ENCODE assay signal across 17 mouse cellular contexts in genomic region chr12:116778095-116779090, GRCm38 (mm10).
A peak's percentile ranks its signal among the peaks of the same experiment; 100 is the strongest.
DNase-seq lines count a peak whose midpoint lies in the region; ATAC-seq and TF ChIP-seq lines count a peak whose summit lies in the region.
"Had no signal": no experiment of that assay in that cellular context is flagged by ENCODE, and none has a peak within 500 bp of the region (broad histone marks: within the 10 kb centered on the region; RNA-seq: fewer than 3 reads in every experiment).

No protein-coding gene starts in this region.

- no peaks in the 10 kb centered on the region for H3K79me2 ChIP-seq in heart, adult 2 months (replicated peaks; ENCODE audit: control insufficient read depth, insufficient read depth, low read length)

- no peak overlapping the region for H3K9ac ChIP-seq in heart, adult 2 months (ENCODE audit: low read depth, low read length)
- no peak overlapping the region for H3K9ac ChIP-seq in midbrain, embryonic 11.5 days (ENCODE audit: low read length)
- H3K9ac ChIP-seq in midbrain, embryonic 16.5 days (ENCODE audit: low read depth, low read length): no peak overlapping the region
- H3K9ac ChIP-seq in hindbrain, embryonic 13.5 days: no peak overlapping the region
- no peak overlapping the region for H3K9ac ChIP-seq in midbrain, embryonic 13.5 days (replicated peaks)
- H3K9ac ChIP-seq: lung, embryonic 15.5 days had no signal

- no peak overlapping the region for H3K4me2 ChIP-seq in midbrain, embryonic 11.5 days
- H3K4me2 ChIP-seq in midbrain, embryonic 16.5 days (ENCODE audit: low read length): no peak overlapping the region
- no peak overlapping the region for H3K4me2 ChIP-seq in hindbrain, embryonic 13.5 days
- no peak overlapping the region for H3K4me2 ChIP-seq in midbrain, embryonic 13.5 days (replicated peaks)
- H3K4me2 ChIP-seq: lung, embryonic 15.5 days had no signal

- intact Hi-C loops in heart, adult 2 months (cut with DNase I): no loop called here
- intact Hi-C loops in heart, postnatal 14 days (cut with DNase I): no loop called here

- H3K27ac ChIP-seq in heart, adult 2 months: no peak overlapping the region
- H3K27ac ChIP-seq in midbrain, embryonic 11.5 days (ENCODE audit: low read depth, low read length): peak overlapping the region; percentile 30; the same call in 1 of the 2 replicates
- H3K27ac ChIP-seq in midbrain, embryonic 16.5 days (ENCODE audit: low read length): no peak overlapping the region
- H3K27ac ChIP-seq in hindbrain, embryonic 13.5 days: 0 out of 2 replicates have a peak overlapping the region, but pooled peaks have one; percentile 9
- H3K27ac ChIP-seq in midbrain, embryonic 13.5 days: 0 out of 2 replicates have a peak overlapping the region, but pooled peaks have one; percentile 27
- H3K27ac ChIP-seq: heart, embryonic 10.5 days; left cerebral cortex, adult 2 months; lung, embryonic 15.5 days had no signal

- TF ChIP-seq POLR2A in heart, adult 2 months (IDR thresholded peaks at IDR 0.05; ENCODE audit: insufficient read depth, low read depth, low read length): no peak

- H3K4me1 ChIP-seq in heart, adult 2 months (ENCODE audit: control insufficient read depth, insufficient read depth, low read length): no peaks in the 10 kb centered on the region
- H3K4me1 ChIP-seq in midbrain, embryonic 11.5 days (ENCODE audit: control insufficient read depth, insufficient read depth, low read length): no peaks in the 10 kb centered on the region
- no peaks in the 10 kb centered on the region for H3K4me1 ChIP-seq in midbrain, embryonic 16.5 days (ENCODE audit: control insufficient read depth, insufficient read depth, low read length)
- 0 out of 2 replicates have a peak, but pooled peaks cover 6% of the 10 kb centered on the region for H3K4me1 ChIP-seq in hindbrain, embryonic 13.5 days (replicated peaks)
- peaks cover 13% of the 10 kb centered on the region for H3K4me1 ChIP-seq in midbrain, embryonic 13.5 days (replicated peaks)
- H3K4me1 ChIP-seq: heart, embryonic 10.5 days; lung, embryonic 15.5 days had no signal

- peak; percentile 73 for ATAC-seq in midbrain, embryonic 11.5 days (ENCODE audit: low FRiP score)
- no peak for ATAC-seq in midbrain, embryonic 16.5 days
- no peak for ATAC-seq in hindbrain, embryonic 13.5 days (ENCODE audit: low FRiP score)
- peak; percentile 67 for ATAC-seq in midbrain, embryonic 13.5 days
- ATAC-seq: intestine, postnatal 0 days had no signal

- TF ChIP-seq EP300 in heart, adult 2 months (IDR thresholded peaks at IDR 0.05; ENCODE audit: insufficient read depth, low read depth, low read length): no peak

- no peaks in the 10 kb centered on the region for H3K36me3 ChIP-seq in heart, adult 2 months (ENCODE audit: control insufficient read depth, insufficient read depth, low read length)
- no peaks in the 10 kb centered on the region for H3K36me3 ChIP-seq in midbrain, embryonic 11.5 days (ENCODE audit: control insufficient read depth, insufficient read depth, low read length)
- no peaks in the 10 kb centered on the region for H3K36me3 ChIP-seq in midbrain, embryonic 16.5 days (ENCODE audit: control insufficient read depth, insufficient read depth, low read length)
- no peaks in the 10 kb centered on the region for H3K36me3 ChIP-seq in hindbrain, embryonic 13.5 days
- H3K36me3 ChIP-seq in midbrain, embryonic 13.5 days: no peaks in the 10 kb centered on the region
- H3K36me3 ChIP-seq: heart, embryonic 10.5 days; lung, embryonic 15.5 days had no signal

- no peaks in the 10 kb centered on the region for H3K27me3 ChIP-seq in heart, adult 2 months (ENCODE audit: control insufficient read depth, insufficient read depth, low read length)
- H3K27me3 ChIP-seq in midbrain, embryonic 11.5 days (ENCODE audit: control insufficient read depth, insufficient read depth, low read length): no peaks in the 10 kb centered on the region
- H3K27me3 ChIP-seq in midbrain, embryonic 16.5 days (ENCODE audit: control insufficient read depth, insufficient read depth, low read depth, low read length): no peaks in the 10 kb centered on the region
- no peaks in the 10 kb centered on the region for H3K27me3 ChIP-seq in hindbrain, embryonic 13.5 days
- H3K27me3 ChIP-seq in midbrain, embryonic 13.5 days: no peaks in the 10 kb centered on the region
- H3K27me3 ChIP-seq: lung, embryonic 15.5 days had no signal

- WGBS in heart, adult 2 months: 65% methylated on average over 4 of the region's 4 CpGs
- WGBS in midbrain, embryonic 11.5 days: 44% methylated on average over 4 of the region's 4 CpGs
- WGBS in midbrain, embryonic 16.5 days: 37% methylated on average over 4 of the region's 4 CpGs
- WGBS in hindbrain, embryonic 13.5 days: 35% methylated on average over 4 of the region's 4 CpGs
- 34% methylated on average over 4 of the region's 4 CpGs for WGBS in midbrain, embryonic 13.5 days

- TF ChIP-seq CTCF in heart, adult 2 months (IDR thresholded peaks at IDR 0.05): no peak

- peak; percentile 71 for DNase-seq in heart, adult 11 months
- no peak for DNase-seq in heart, adult 2 months
- DNase-seq in midbrain, embryonic 11.5 days (ENCODE audit: low spot score, missing footprints): peak; percentile 80
- DNase-seq in heart, postnatal 14 days: no peak
- no peak for DNase-seq in spleen, adult 18-20 months
- DNase-seq: adrenal gland, postnatal 36 days; cerebellum, adult 11 months; heart, postnatal 36 days; right cerebral cortex, postnatal 4 days had no signal

- no peaks in the 10 kb centered on the region for H3K9me3 ChIP-seq in midbrain, embryonic 11.5 days (ENCODE audit: control insufficient read depth, low read length)
- no peaks in the 10 kb centered on the region for H3K9me3 ChIP-seq in midbrain, embryonic 16.5 days (replicated peaks; ENCODE audit: control insufficient read depth, low read length, poor library complexity, severe bottlenecking)
- H3K9me3 ChIP-seq in hindbrain, embryonic 13.5 days: no peaks in the 10 kb centered on the region
- H3K9me3 ChIP-seq in midbrain, embryonic 13.5 days: no peaks in the 10 kb centered on the region
- H3K9me3 ChIP-seq: heart, embryonic 10.5 days; lung, embryonic 15.5 days had no signal

- no peak overlapping the region for H3K4me3 ChIP-seq in heart, adult 2 months
- no peak overlapping the region for H3K4me3 ChIP-seq in midbrain, embryonic 11.5 days (ENCODE audit: low read depth, low read length)
- H3K4me3 ChIP-seq in midbrain, embryonic 16.5 days (ENCODE audit: low read depth, low read length): no peak overlapping the region
- no peak overlapping the region for H3K4me3 ChIP-seq in hindbrain, embryonic 13.5 days
- H3K4me3 ChIP-seq in midbrain, embryonic 13.5 days (replicated peaks): no peak overlapping the region
- H3K4me3 ChIP-seq: erythroblast, embryonic 14.5 days; heart, embryonic 10.5 days; left cerebral cortex, adult 2 months; lung, embryonic 15.5 days had no signal

Comparison
In these comparisons a context has a peak if more than half of its experiments do, and no peak if none do; other contexts are left out.
1. DNase-seq: peak in heart, adult 11 months (single experiment) and midbrain, embryonic 11.5 days (single experiment); none in heart, adult 2 months (0 of 2), heart, postnatal 14 days (0 of 2) and spleen, adult 18-20 months (0 of 2).
2. H3K27ac ChIP-seq: peak in midbrain, embryonic 11.5 days (single experiment), hindbrain, embryonic 13.5 days (single experiment) and midbrain, embryonic 13.5 days (single experiment); none in heart, adult 2 months (single experiment) and midbrain, embryonic 16.5 days (single experiment).
3. ATAC-seq: peak in midbrain, embryonic 11.5 days (single experiment) and midbrain, embryonic 13.5 days (single experiment); none in midbrain, embryonic 16.5 days (single experiment) and hindbrain, embryonic 13.5 days (single experiment).